In the genomic region with DNA sequence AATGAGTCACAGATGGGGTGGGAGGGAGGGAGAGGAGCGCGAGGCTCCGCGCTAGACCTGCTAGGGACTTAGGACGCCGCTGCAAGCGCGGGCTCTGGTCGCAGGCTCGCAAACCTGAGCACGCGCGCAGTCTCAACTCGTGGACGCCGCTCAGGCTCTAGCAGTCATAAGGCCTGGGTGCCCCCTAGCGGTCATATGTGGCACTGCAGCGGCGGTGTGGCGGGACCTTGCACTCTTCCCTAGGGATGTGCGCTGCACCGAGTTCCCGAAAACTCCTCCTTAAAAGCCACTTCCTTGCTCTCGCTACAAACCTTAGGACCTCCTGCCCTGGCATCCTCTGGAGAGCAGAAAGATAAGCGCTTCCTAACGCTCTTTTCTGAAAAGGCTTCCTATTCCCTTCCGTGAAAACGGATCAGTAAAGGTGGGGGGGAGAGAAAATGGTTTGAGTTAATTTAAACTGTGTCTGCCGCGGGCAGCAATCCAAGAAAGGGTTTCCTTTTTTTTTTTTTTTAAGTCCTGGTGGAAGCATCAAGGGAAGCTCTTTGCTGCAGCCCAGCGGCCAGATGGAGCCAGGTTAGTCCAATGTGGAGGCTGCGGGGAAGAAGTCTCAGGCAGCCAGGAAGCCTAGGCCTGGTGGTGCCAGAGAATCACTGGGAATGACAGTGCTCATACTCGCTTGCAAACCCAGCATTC, we compare ENCODE assay signal across 8 mouse cellular contexts. TPM values are rescaled to one million over a fixed set of nuclear protein-coding genes. Genes with fewer than 3 reads are reported as not detected.
DNase-seq lines count a peak whose midpoint lies in the region; ATAC-seq and TF ChIP-seq lines count a peak whose summit lies in the region.

No protein-coding gene starts in this region.

- H3K4me2 ChIP-seq in forebrain, embryonic 15.5 days (replicated peaks), result peak overlapping the region; percentile 83
- peak overlapping the region; percentile 85 for H3K4me2 ChIP-seq in neural tube, embryonic 15.5 days

- under 1% methylated on average over 33 of the region's 33 CpGs for WGBS in forebrain, embryonic 15.5 days
- WGBS in neural tube, embryonic 15.5 days, result under 1% methylated on average over 32 of the region's 33 CpGs

- no peaks in the 10 kb centered on the region for H3K36me3 ChIP-seq in ES-E14 (ENCODE audit: control insufficient read depth, insufficient read depth, low read length, poor library complexity, severe bottlenecking)
- H3K36me3 ChIP-seq in forebrain, embryonic 15.5 days, result no peaks in the 10 kb centered on the region
- H3K36me3 ChIP-seq in neural tube, embryonic 15.5 days, result no peaks in the 10 kb centered on the region

- intact Hi-C loops in heart, postnatal 25 days (cut with DNase I), result loop anchor here (2.0 to 5.0 kb wide), 2 partner anchors 1011 to 1263 kb away; no protein-coding TSS in a partner anchor

- no peak overlapping the region for H3K9ac ChIP-seq in ES-E14 (ENCODE audit: insufficient read depth, low read depth, low read length, poor library complexity, severe bottlenecking)
- H3K9ac ChIP-seq in forebrain, embryonic 15.5 days (replicated peaks), result peak overlapping the region; percentile 51
- peak overlapping the region; percentile 60 for H3K9ac ChIP-seq in neural tube, embryonic 15.5 days (replicated peaks)

- DNase-seq in ES-E14 (ENCODE audit: low read depth, low spot score), result peak; percentile 92
- DNase-seq in cerebellum, adult 11 months, result peak; percentile 91
- DNase-seq in heart, postnatal 25 days (ENCODE audit: low spot score), result peak; percentile 85
- DNase-seq in layer of hippocampus, adult 18-20 months (ENCODE audit: low spot score in 2 of 2), result peak; percentile 93 to 98
- DNase-seq in lung, adult 18-20 months, result peak; percentile 88 to 91
- DNase-seq in testis, postnatal 10 days (ENCODE audit: low spot score), result peak; percentile 98

- peak overlapping the region; percentile 57 to 69 for H3K4me3 ChIP-seq in ES-E14 (ENCODE audit: insufficient read depth in 1 of 2, low read depth in 1 of 2, low read length in 2 of 2, poor library complexity in 1 of 2, severe bottlenecking in 1 of 2)
- peak overlapping the region; percentile 46 for H3K4me3 ChIP-seq in forebrain, embryonic 15.5 days
- H3K4me3 ChIP-seq in neural tube, embryonic 15.5 days (replicated peaks), result peak overlapping the region; percentile 43

- H3K27me3 ChIP-seq in forebrain, embryonic 15.5 days, result peaks cover 5% of the 10 kb centered on the region; the same call in 1 of the 2 replicates
- peaks cover 11% of the 10 kb centered on the region; the same call in 1 of the 2 replicates for H3K27me3 ChIP-seq in neural tube, embryonic 15.5 days (replicated peaks)

- no peak overlapping the region for H3K27ac ChIP-seq in ES-E14 (ENCODE audit: insufficient read depth, low read depth, low read length, poor library complexity, severe bottlenecking)
- peak overlapping the region; percentile 71 for H3K27ac ChIP-seq in forebrain, embryonic 15.5 days (replicated peaks)
- H3K27ac ChIP-seq in neural tube, embryonic 15.5 days (replicated peaks), result peak overlapping the region; percentile 82

- peaks cover 0 to 6% of the 10 kb centered on the region in 2 experiments; a peak in 1 of 4 replicates for H3K4me1 ChIP-seq in ES-E14 (ENCODE audit: control insufficient read depth in 2 of 2, insufficient read depth in 2 of 2, low read length in 2 of 2, poor library complexity in 1 of 2)
- H3K4me1 ChIP-seq in forebrain, embryonic 15.5 days, result peaks cover 15% of the 10 kb centered on the region
- peaks cover 16% of the 10 kb centered on the region for H3K4me1 ChIP-seq in neural tube, embryonic 15.5 days

- ATAC-seq in forebrain, embryonic 15.5 days (replicated peaks), result peak; percentile 95
- ATAC-seq in neural tube, embryonic 15.5 days (ENCODE audit: low FRiP score), result peak; percentile 97

- no peaks in the 10 kb centered on the region for H3K9me3 ChIP-seq in ES-E14 (ENCODE audit: control insufficient read depth, insufficient read depth, low read depth, low read length)
- H3K9me3 ChIP-seq in forebrain, embryonic 15.5 days, result no peaks in the 10 kb centered on the region
- H3K9me3 ChIP-seq in neural tube, embryonic 15.5 days (replicated peaks), result no peaks in the 10 kb centered on the region

- in situ Hi-C loops in ES-E14 (cut with MboI; ENCODE audit: low sequenced_read_pairs in 2 of 2, unreplicated experiment in 2 of 2), result no loop called here

TF ChIP-seq in ES-E14, 5 proteins besides CTCF, POLR2A, EP300 and RAD21:
- peak; percentile 75 for TF ChIP-seq ZC3H11A (IDR thresholded peaks at IDR 0.05; ENCODE audit: borderline replicate concordance, low read depth, low read length)
- 0 out of 2 replicates have a peak, but pooled peaks have one; percentile 51 for TF ChIP-seq HCFC1 (IDR thresholded peaks at IDR 0.05; ENCODE audit: borderline replicate concordance, insufficient read depth, low read length)
- TF ChIP-seq ZNF384 (IDR thresholded peaks at IDR 0.05; ENCODE audit: low read depth, low read length), result peak; percentile 96
- no peak for TF ChIP-seq MAFK (IDR thresholded peaks at IDR 0.05; ENCODE audit: insufficient read depth, low read depth, low read length)
- no peak for TF ChIP-seq CHD2 (IDR thresholded peaks at IDR 0.05; ENCODE audit: low read depth, low read length)

RNA-seq across cellular contexts. Expression of gene Kdm8, which starts 50.7 kb away (rescaled TPM):
- 4.8 and 6.7 TPM in 2 replicates for total RNA-seq in ES-E14 (2012; rRNA removed)
- 5.0 and 6.3 TPM in 2 replicates for polyA plus RNA-seq in forebrain, embryonic 15.5 days (2015; fragmentation: Nextera tagmentation; extraction: Ambion mirVana)
- total RNA-seq in heart, postnatal 25 days (2021), result 1 to 10 TPM; 2.9 to 3.2 TPM
- total RNA-seq in layer of hippocampus, adult 18-20 months (2021), result 1 to 10 TPM; 3.2 to 4.8 TPM
- 4.7 and 5.7 TPM in 2 replicates for polyA plus RNA-seq in neural tube, embryonic 15.5 days (2015; fragmentation: Nextera tagmentation; extraction: Ambion mirVana)
